Mouse (Mus musculus) thymus, postnatal 36 days (tissue): ENCODE measurements around the gene Krt23.

Source experiments
- DNase-seq, 2 experiments: peaks; one replicate each; pipeline ENCODE4 v3.0.0; 2022; ENCODE audit warnings: mixed read lengths in 2 of 2

Krt23 gene

GRCm38 (mm10) chr11:99448769-99449168 lies 44.2 kb downstream of the Krt23 start:
- DNase-seq, result no peak

- no peak for DNase-seq
These were observed 51.7 kb downstream of the Krt23 start for GRCm38 (mm10) chr11:99441220-99441619.

GRCm38 (mm10) chr11:99439465-99439864 lies 53.5 kb downstream of the Krt23 start:
- DNase-seq, result no peak

GRCm38 (mm10) chr11:99437972-99438371 lies 55.0 kb downstream of the Krt23 start, which contains the start of gene Krt20:
Gene Krt20, minus strand, starts transcription at chr11:99438150.
- no peak for DNase-seq

GRCm38 (mm10) chr11:99436625-99437024 lies 56.3 kb downstream of the Krt23 start:
- DNase-seq, result no peak

GRCm38 (mm10) chr11:99430670-99431069 lies 62.3 kb downstream of the Krt23 start:
- DNase-seq, result no peak
